Mouse (Mus musculus) stomach, postnatal 0 days (tissue): ENCODE measurements at regions not wholly inside any gene's neighbourhood (a gene's known extent, or its start where the extent isn't known, plus 50 kb on each side); places are given as distances from the start of the nearest gene placed in this dataset.
"Not testable (repeated sequence)": the region's sequence is repeated elsewhere in the genome, so short reads cannot be mapped to it uniquely, and the experiment has no call there.

ENCODE experiments used
- ATAC-seq: fragments of 200-750 bp; cut with Nextera tagmentation; 2 replicates; pipeline ENCODE4 v1.8.0; 2017; ENCODE audit not compliant: low FRiP score, low TSS enrichment
- DNase-seq: peaks from one replicate; pipeline ENCODE4 v3.0.0-alpha.2; 2016; ENCODE audit warnings: low spot score
- H3K27ac ChIP-seq: fragments of 300-500 bp; sonication (generic); replicated peaks from 2 replicates; pipeline ENCODE4 v1.5.1; 2014; ENCODE audit warnings: mild to moderate bottlenecking, control low read depth
- H3K27me3 ChIP-seq: fragments of 300-500 bp; sonication (generic); 2 replicates; pipeline ENCODE4 v1.6.1; 2014; ENCODE audit warnings: low read length; ENCODE audit not compliant: control insufficient read depth, insufficient read depth
- H3K36me3 ChIP-seq: fragments of 300-500 bp; sonication (generic); 2 replicates; pipeline ENCODE4 v1.6.1; 2014; ENCODE audit warnings: low read length, mixed read lengths; ENCODE audit not compliant: control insufficient read depth, insufficient read depth
- H3K4me1 ChIP-seq: fragments of 300-500 bp; sonication (generic); replicated peaks from 2 replicates; pipeline ENCODE4 v1.6.1; 2014; ENCODE audit warnings: antibody characterized with exemption; ENCODE audit not compliant: control insufficient read depth, insufficient read depth
- H3K4me2 ChIP-seq: fragments of 300-500 bp; sonication (generic); replicated peaks from 2 replicates; pipeline ENCODE4 v1.6.1; 2014; ENCODE audit warnings: low read depth, mild to moderate bottlenecking, control low read depth, moderate library complexity
- H3K4me3 ChIP-seq: fragments of 300-500 bp; sonication (generic); 2 replicates; pipeline ENCODE4 v1.5.1; 2014; ENCODE audit warnings: low read depth, low read length, control low read depth
- H3K9ac ChIP-seq: fragments of 300-500 bp; sonication (generic); 2 replicates; pipeline ENCODE4 v1.6.1; 2014; ENCODE audit warnings: mild to moderate bottlenecking, low read length, control low read depth, mixed read lengths
- H3K9me3 ChIP-seq: fragments of 300-500 bp; sonication (generic); 2 replicates; pipeline ENCODE4 v1.6.1; 2016; ENCODE audit warnings: low read length; ENCODE audit not compliant: control insufficient read depth
- CTCF ChIP-seq: IDR thresholded peaks from 2 replicates; pipeline ENCODE4 v1.5.1; 2016; ENCODE audit warnings: antibody characterized with exemption, low read depth, mild to moderate bottlenecking, moderate library complexity
- EP300 ChIP-seq: optimal IDR thresholded peaks from 2 replicates; pipeline ENCODE3; 2016; ENCODE audit warnings: antibody characterized with exemption
- WGBS: fragments of 180-500 bp; shearing (Covaris S2); extraction: QIAGEN DNeasy Blood & Tissue Kit; methylation state at CpG from one replicate; pipeline ENCODE4 v1.1.7; 2014; 5-methylcytosine and 5-hydroxymethylcytosine counted together

GRCm38 (mm10) chr12:11829701-11830100 lies 373.8 kb downstream of the Rad51ap2 start:
- Histone ChIP-seq H3K27ac (no peak overlapping the region), H3K36me3 (no peaks in the 10 kb centered on the region), H3K9me3 (no peaks in the 10 kb centered on the region), H3K4me2 (no peak overlapping the region), H3K9ac (no peak overlapping the region), H3K4me1 (no peaks in the 10 kb centered on the region), H3K27me3 (no peaks in the 10 kb centered on the region), H3K4me3 (no peak overlapping the region)
- ATAC-seq: no peak
- TF ChIP-seq CTCF (no peak), EP300 (no peak)
- no peak for DNase-seq

- no peak overlapping the region for H3K4me3 ChIP-seq
- no peak for ATAC-seq
These were observed 375.4 kb downstream of the Rad51ap2 start for GRCm38 (mm10) chr12:11831292-11831691.

GRCm38 (mm10) chr12:11837819-11838472 lies 382.1 kb downstream of the Rad51ap2 start:
- no peak overlapping the region for H3K4me3 ChIP-seq
- DNase-seq (no peak), ATAC-seq (no peak)
- 42% methylated on average over 3 of the region's 3 CpGs for WGBS
- no peak overlapping the region for H3K4me2 ChIP-seq
- H3K27ac ChIP-seq: no peak overlapping the region
- H3K9ac ChIP-seq: no peak overlapping the region
- H3K27me3 ChIP-seq: no peaks in the 10 kb centered on the region
- H3K9me3 ChIP-seq: no peaks in the 10 kb centered on the region
- no peaks in the 10 kb centered on the region for H3K4me1 ChIP-seq
- H3K36me3 ChIP-seq: no peaks in the 10 kb centered on the region
- TF ChIP-seq CTCF (no peak), EP300 (no peak)

More at GRCm38 (mm10) chr12:11831292-11831691, 375.4 kb downstream of the Rad51ap2 start:
- H3K27me3 ChIP-seq: no peaks in the 10 kb centered on the region
- H3K36me3 ChIP-seq: no peaks in the 10 kb centered on the region
- no peak overlapping the region for H3K4me2 ChIP-seq
- H3K4me1 ChIP-seq: no peaks in the 10 kb centered on the region
- DNase-seq: no peak
- H3K27ac ChIP-seq: no peak overlapping the region
- H3K9ac ChIP-seq: no peak overlapping the region
- no peaks in the 10 kb centered on the region for H3K9me3 ChIP-seq
- TF ChIP-seq CTCF (no peak), EP300 (no peak)
- 46% methylated on average over 5 of the region's 5 CpGs for WGBS

- no peaks in the 10 kb centered on the region for H3K36me3 ChIP-seq
- H3K9me3 ChIP-seq: no peaks in the 10 kb centered on the region
- WGBS: 28% methylated on average over 3 of the region's 3 CpGs
- no peaks in the 10 kb centered on the region for H3K4me1 ChIP-seq
- no peak overlapping the region for H3K4me3 ChIP-seq
- no peaks in the 10 kb centered on the region for H3K27me3 ChIP-seq
- TF ChIP-seq EP300 (no peak), CTCF (no peak)
- H3K4me2 ChIP-seq: no peak overlapping the region
- DNase-seq (no peak), ATAC-seq (no peak)
- H3K27ac ChIP-seq: no peak overlapping the region
- no peak overlapping the region for H3K9ac ChIP-seq
These were observed 395.2 kb downstream of the Rad51ap2 start for GRCm38 (mm10) chr12:11851034-11851433.

- H3K4me2 ChIP-seq, H3K27me3 ChIP-seq, ATAC-seq, DNase-seq, H3K27ac ChIP-seq, H3K4me3 ChIP-seq, H3K4me1 ChIP-seq, H3K36me3 ChIP-seq, H3K9ac ChIP-seq, H3K9me3 ChIP-seq: not testable (repeated sequence)
- 94% methylated on average over 11 of the region's 11 CpGs for WGBS
These were observed 380.1 kb upstream of the Fam49a start for GRCm38 (mm10) chr12:11881809-11882208.

GRCm38 (mm10) chr12:11887291-11887690 lies 374.6 kb upstream of the Fam49a start:
- H3K36me3 ChIP-seq: no peaks in the 10 kb centered on the region
- H3K9me3 ChIP-seq: no peaks in the 10 kb centered on the region
- no peak for DNase-seq
- TF ChIP-seq EP300 (no peak), CTCF (no peak)
- H3K4me2 ChIP-seq: no peak overlapping the region
- H3K9ac ChIP-seq: no peak overlapping the region
- H3K4me1 ChIP-seq: no peaks in the 10 kb centered on the region
- H3K4me3 ChIP-seq: no peak overlapping the region
- ATAC-seq: no peak
- no peak overlapping the region for H3K27ac ChIP-seq
- H3K27me3 ChIP-seq: no peaks in the 10 kb centered on the region
